Mouse (Mus musculus) urinary bladder, adult 18-20 months (tissue): Measurements from ENCODE around the gene Lamtor1.
"Not testable (repeated sequence)": the region's sequence is repeated elsewhere in the genome, so short reads cannot be mapped to it uniquely, and the experiment has no call there.

Experiments
- DNase-seq, 2 experiments: peaks; one replicate each; pipeline ENCODE4 v3.0.0; 2022; ENCODE audit warnings: low spot score in 2 of 2, mixed read lengths in 2 of 2

Lamtor1 gene

GRCm38 (mm10) chr7:101900331-101901097, 5.2 kb upstream of the Lamtor1 start:
- DNase-seq: no peak

- DNase-seq: no peak
These were observed 3.7 kb upstream of the Lamtor1 start for GRCm38 (mm10) chr7:101901969-101902368.

- no peak for DNase-seq
These were observed 2.9 kb upstream of the Lamtor1 start for GRCm38 (mm10) chr7:101902846-101903245.

GRCm38 (mm10) chr7:101906287-101906681, 580 bp downstream of the Lamtor1 start, which contains the start of gene Tomt:
TSS of gene Tomt (minus strand) at chr7:101906359.
- DNase-seq: no peak

- DNase-seq: no peak
These were observed 992 bp downstream of the Lamtor1 start for GRCm38 (mm10) chr7:101906696-101907095.

GRCm38 (mm10) chr7:101908367-101908766, 2.7 kb downstream of the Lamtor1 start:
- no peak for DNase-seq

GRCm38 (mm10) chr7:101910138-101910537, 4.4 kb downstream of the Lamtor1 start:
- no peak for DNase-seq

GRCm38 (mm10) chr7:101911982-101912381, 6.3 kb downstream of the Lamtor1 start:
- DNase-seq: no peak

- DNase-seq: peak in 1 of 2 experiments; percentile 48
These were observed 12.4 kb downstream of the Lamtor1 start for GRCm38 (mm10) chr7:101918071-101918470.

- DNase-seq: not testable (repeated sequence)
These were observed 20.2 kb downstream of the Lamtor1 start for GRCm38 (mm10) chr7:101925892-101926291.

GRCm38 (mm10) chr7:101928093-101928492, 22.4 kb downstream of the Lamtor1 start:
- no peak for DNase-seq

GRCm38 (mm10) chr7:101932551-101932950, 26.8 kb downstream of the Lamtor1 start:
- no peak for DNase-seq

GRCm38 (mm10) chr7:101933300-101933699, 27.6 kb downstream of the Lamtor1 start:
- DNase-seq: no peak

- peak; percentile 90 to 98 for DNase-seq
These were observed 28.1 kb downstream of the Lamtor1 start, which contains the start of the genes Lrrc51 and Numa1 for GRCm38 (mm10) chr7:101933751-101934240. TSS of gene Lrrc51 (minus strand) at chr7:101933895. TSS of gene Numa1 (plus strand) at chr7:101934111.

GRCm38 (mm10) chr7:101935957-101936356, 30.3 kb downstream of the Lamtor1 start:
- DNase-seq: no peak

- no peak for DNase-seq
These were observed 31.3 kb downstream of the Lamtor1 start for GRCm38 (mm10) chr7:101936996-101937395.

- no peak for DNase-seq
These were observed 31.9 kb downstream of the Lamtor1 start for GRCm38 (mm10) chr7:101937569-101937968.

- DNase-seq: no peak
These were observed 32.6 kb downstream of the Lamtor1 start for GRCm38 (mm10) chr7:101938348-101938747.

- no peak for DNase-seq
These were observed 34.1 kb downstream of the Lamtor1 start for GRCm38 (mm10) chr7:101939758-101940157.

GRCm38 (mm10) chr7:101949008-101949407, 43.3 kb downstream of the Lamtor1 start:
- DNase-seq: not testable (repeated sequence)

GRCm38 (mm10) chr7:101951648-101952047, 45.9 kb downstream of the Lamtor1 start:
- no peak for DNase-seq

- no peak for DNase-seq
These were observed 46.4 kb downstream of the Lamtor1 start for GRCm38 (mm10) chr7:101952098-101952497.

GRCm38 (mm10) chr7:101954163-101954562, 48.5 kb downstream of the Lamtor1 start:
- DNase-seq: no peak
